ENCODE assay signal across 11 mouse cellular contexts in the genomic region with DNA sequence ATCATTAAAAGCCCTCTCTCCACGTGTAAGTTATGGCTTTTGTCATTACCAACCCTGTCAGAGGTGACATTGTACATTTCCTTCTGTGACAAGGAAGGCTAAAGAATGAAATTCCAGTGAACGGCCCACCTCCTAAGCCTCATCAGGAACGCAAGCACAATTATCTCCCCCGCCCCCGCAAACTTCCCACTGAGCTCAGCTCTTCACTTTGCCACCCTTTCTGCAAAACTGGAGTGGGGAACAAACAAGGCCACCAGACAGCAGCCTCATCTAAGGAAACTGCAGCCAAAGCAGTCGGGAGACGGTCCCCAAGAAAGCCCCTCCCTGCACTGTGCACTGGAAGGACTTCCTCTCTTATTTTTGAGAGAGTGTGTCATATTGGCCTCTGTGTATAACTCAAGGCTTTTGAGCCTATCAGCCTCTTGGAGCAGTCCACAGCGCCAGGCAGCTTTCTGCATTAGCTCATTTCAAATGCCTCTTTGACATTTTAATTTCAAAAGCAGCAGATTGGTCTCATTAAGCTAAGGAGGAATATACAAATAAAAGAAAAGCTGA.
DNase-seq lines count a peak whose midpoint lies in the region; ATAC-seq lines count a peak whose summit lies in the region.
"Had no signal": no experiment of that assay in that cellular context is flagged by ENCODE, and none has a peak within 500 bp of the region (broad histone marks: within the 10 kb centered on the region; RNA-seq: fewer than 3 reads in every experiment).

No protein-coding gene starts in this region.

- H3K4me3 ChIP-seq in lung, embryonic 15.5 days, result no peak overlapping the region
- H3K4me3 ChIP-seq in embryonic facial prominence, embryonic 12.5 days, result no peak overlapping the region
- no peak overlapping the region for H3K4me3 ChIP-seq in heart, embryonic 13.5 days
- H3K4me3 ChIP-seq: limb, embryonic 13.5 days; midbrain, embryonic 12.5 days had no signal

- WGBS in lung, embryonic 15.5 days, result 22% methylated on average over 8 of the region's 8 CpGs
- whole genome bisulfite sequencing in embryonic facial prominence, embryonic 12.5 days, result 31% methylated on average over 8 of the region's 8 CpGs
- 23% methylated on average over 8 of the region's 8 CpGs for WGBS in heart, embryonic 13.5 days

- no peak overlapping the region for H3K9ac ChIP-seq in lung, embryonic 15.5 days
- no peak overlapping the region for H3K9ac ChIP-seq in embryonic facial prominence, embryonic 12.5 days
- no peak overlapping the region for H3K9ac ChIP-seq in heart, embryonic 13.5 days
- H3K9ac ChIP-seq: hindbrain, embryonic 14.5 days; limb, embryonic 13.5 days; midbrain, embryonic 12.5 days had no signal

- H3K4me1 ChIP-seq in lung, embryonic 15.5 days, result peaks cover 22% of the 10 kb centered on the region
- peaks cover 11% of the 10 kb centered on the region; the same call in 1 of the 2 replicates for H3K4me1 ChIP-seq in embryonic facial prominence, embryonic 12.5 days
- peaks cover 10% of the 10 kb centered on the region for H3K4me1 ChIP-seq in heart, embryonic 13.5 days

- H3K4me2 ChIP-seq in lung, embryonic 15.5 days, result no peak overlapping the region
- H3K4me2 ChIP-seq in embryonic facial prominence, embryonic 12.5 days (replicated peaks), result no peak overlapping the region
- peak overlapping the region; percentile 48 for H3K4me2 ChIP-seq in heart, embryonic 13.5 days
- H3K4me2 ChIP-seq: hindbrain, embryonic 14.5 days; limb, embryonic 13.5 days; midbrain, embryonic 12.5 days had no signal

- peak; percentile 86; the same call in 1 of the 2 replicates for ATAC-seq in lung, embryonic 15.5 days (ENCODE audit: borderline replicate concordance, extremely low read depth, low FRiP score, low TSS enrichment)
- peak; percentile 47; the same call in 1 of the 2 replicates for ATAC-seq in embryonic facial prominence, embryonic 12.5 days (ENCODE audit: insufficient number of reproducible peaks, insufficient read depth, low FRiP score, low TSS enrichment)
- ATAC-seq in heart, embryonic 13.5 days (ENCODE audit: extremely low read depth, insufficient number of reproducible peaks, low FRiP score, low TSS enrichment), result no peak

- no peak for DNase-seq in lung, postnatal 36 days
- peak; percentile 36 to 55 for DNase-seq in layer of hippocampus, adult 18-20 months (ENCODE audit: low spot score in 2 of 2)
- DNase-seq in urinary bladder, adult 2 months (ENCODE audit: low spot score), result no peak
- DNase-seq in cerebellum, adult 11 months, result no peak
- DNase-seq in T-cell, adult 2 months (ENCODE audit: low spot score), result no peak

- H3K9me3 ChIP-seq in lung, embryonic 15.5 days, result no peaks in the 10 kb centered on the region
- no peaks in the 10 kb centered on the region for H3K9me3 ChIP-seq in embryonic facial prominence, embryonic 12.5 days
- H3K9me3 ChIP-seq in heart, embryonic 13.5 days, result no peaks in the 10 kb centered on the region
- H3K9me3 ChIP-seq: limb, embryonic 13.5 days; midbrain, embryonic 12.5 days had no signal

- no peaks in the 10 kb centered on the region for H3K36me3 ChIP-seq in lung, embryonic 15.5 days
- no peaks in the 10 kb centered on the region for H3K36me3 ChIP-seq in embryonic facial prominence, embryonic 12.5 days
- no peaks in the 10 kb centered on the region for H3K36me3 ChIP-seq in heart, embryonic 13.5 days
- H3K36me3 ChIP-seq: limb, embryonic 13.5 days; midbrain, embryonic 12.5 days had no signal

- H3K27ac ChIP-seq in lung, embryonic 15.5 days, result peak overlapping the region; percentile 44
- peak overlapping the region; percentile 63 for H3K27ac ChIP-seq in embryonic facial prominence, embryonic 12.5 days
- H3K27ac ChIP-seq in heart, embryonic 13.5 days (replicated peaks), result no peak overlapping the region
- H3K27ac ChIP-seq: hindbrain, embryonic 14.5 days; limb, embryonic 13.5 days; midbrain, embryonic 12.5 days had no signal

- H3K27me3 ChIP-seq in lung, embryonic 15.5 days, result no peaks in the 10 kb centered on the region
- H3K27me3 ChIP-seq in embryonic facial prominence, embryonic 12.5 days, result no peaks in the 10 kb centered on the region
- no peaks in the 10 kb centered on the region for H3K27me3 ChIP-seq in heart, embryonic 13.5 days (replicated peaks)
- H3K27me3 ChIP-seq: limb, embryonic 13.5 days; midbrain, embryonic 12.5 days had no signal

Comparison
In these comparisons a context has a peak if more than half of its experiments do, and no peak if none do; other contexts are left out.
1. DNase-seq: peak in layer of hippocampus, adult 18-20 months (2 of 2); none in lung, postnatal 36 days (single experiment), urinary bladder, adult 2 months (single experiment), cerebellum, adult 11 months (single experiment) and T-cell, adult 2 months (single experiment).